Mouse (Mus musculus) CD8-positive naive resting alpha-beta T cell, adult 2 months (primary cell): Measurements from ENCODE around the gene Themis3.
"Not testable (repeated sequence)": the region's sequence is repeated elsewhere in the genome, so short reads cannot be mapped to it uniquely, and the experiment has no call there.

Source experiments
- DNase-seq, 2 experiments: peaks; one replicate each; pipeline ENCODE4 v3.0.0; 2022; ENCODE audit warnings: low read depth in 2 of 2, low spot score in 2 of 2

Themis3 gene

GRCm38 (mm10) chr17:66558404-66559317 is 35.8 kb downstream of the Themis3 start:
- DNase-seq = peak; percentile 2 to 21

- no peak for DNase-seq
Measured at GRCm38 (mm10) chr17:66552690-66553089, 41.7 kb downstream of the Themis3 start.

GRCm38 (mm10) chr17:66550486-66550885 is 43.9 kb downstream of the Themis3 start:
- no peak for DNase-seq

DNA sequence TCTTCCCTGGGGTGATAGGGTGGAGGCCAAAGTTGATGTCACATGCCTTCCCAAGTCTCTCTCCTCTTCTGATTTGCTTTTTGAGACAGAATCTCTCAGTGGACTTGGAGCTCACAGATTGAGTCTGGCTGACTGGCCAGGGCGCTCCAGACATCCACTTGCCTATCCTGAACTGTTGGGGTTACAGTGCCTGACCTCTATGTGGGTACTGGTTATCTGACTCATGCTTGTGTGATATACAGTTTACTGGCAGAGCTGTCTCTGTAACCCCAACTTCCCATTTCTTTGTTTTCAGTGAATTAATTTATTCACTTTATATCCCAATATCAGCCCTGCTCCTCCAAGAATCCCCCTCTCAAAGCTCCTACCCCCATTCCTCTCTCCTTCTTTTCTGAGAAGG is 62.1 kb downstream of the Themis3 start:
- no peak for DNase-seq

DNA sequence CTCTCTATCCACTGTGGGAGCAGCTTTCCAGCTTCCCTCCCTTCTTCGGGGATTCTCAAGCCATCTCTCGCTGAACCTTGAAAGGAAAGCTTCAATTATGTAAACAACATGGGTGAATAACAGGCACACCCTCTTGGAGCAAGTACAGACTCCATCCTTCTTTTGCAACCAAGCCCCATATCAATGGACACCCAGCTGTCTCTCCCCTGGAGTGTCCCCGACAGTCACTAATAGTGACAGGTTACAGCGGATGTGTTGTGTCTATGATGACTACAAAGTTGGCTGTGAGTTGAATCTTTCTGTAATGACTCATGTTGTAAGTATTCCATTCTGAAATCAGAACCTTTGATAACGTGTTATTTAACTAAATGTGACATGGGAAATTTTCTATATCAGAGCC is 71.0 kb downstream of the Themis3 start:
- DNase-seq = no peak

DNA sequence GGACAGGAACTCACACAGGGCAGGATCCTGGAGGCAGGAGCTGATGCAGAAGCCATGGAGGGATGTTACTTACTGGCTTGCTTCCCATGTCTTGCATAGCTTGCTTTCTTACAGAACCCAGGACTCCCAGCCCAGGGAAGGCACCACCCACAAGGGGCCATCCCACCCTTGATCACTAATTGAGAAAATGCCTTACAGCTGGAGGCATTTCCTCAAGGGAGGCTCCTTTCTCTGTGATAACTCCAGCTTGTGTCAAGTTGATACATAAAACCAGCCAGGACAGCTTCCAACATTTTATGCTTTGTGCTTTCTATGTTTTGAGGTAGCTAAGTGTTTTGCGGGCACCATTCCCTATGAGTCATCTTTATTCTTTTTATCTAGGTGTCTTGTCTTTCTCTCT is 71.8 kb downstream of the Themis3 start:
- not testable (repeated sequence) for DNase-seq

- DNase-seq = peak; percentile 83 to 85
Measured at GRCm38 (mm10) chr17:66519554-66520553, 74.6 kb downstream of the Themis3 start, which contains the start of gene Rab12. TSS of gene Rab12 (minus strand) at chr17:66519729.

- DNase-seq = peak in 1 of 2 experiments; percentile 21
Measured at GRCm38 (mm10) chr17:66518877-66519553, 75.4 kb downstream of the Themis3 start.

DNA sequence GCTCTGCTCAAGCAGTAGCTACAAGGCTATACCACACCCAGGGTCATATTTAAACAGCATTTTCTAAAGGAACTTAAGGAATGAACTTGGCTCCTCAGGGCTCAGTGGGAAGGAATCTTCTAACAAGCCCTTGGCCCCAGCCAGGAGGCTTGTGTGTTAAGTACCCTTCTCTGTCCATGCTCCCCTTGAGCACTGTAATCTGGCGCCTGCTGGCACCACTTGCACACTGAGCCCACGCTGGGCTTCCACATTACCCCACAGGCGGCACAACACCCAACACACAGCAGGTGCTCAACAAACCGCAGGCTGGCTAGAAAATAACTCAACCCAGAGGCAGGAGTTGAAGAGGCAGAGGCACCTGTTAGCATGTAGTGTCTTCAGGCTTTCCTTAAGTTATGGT is 77.5 kb downstream of the Themis3 start:
- DNase-seq = no peak

- no peak for DNase-seq
Measured at GRCm38 (mm10) chr17:66514288-66514995, 80.0 kb downstream of the Themis3 start.

- DNase-seq = no peak
Measured at GRCm38 (mm10) chr17:66512202-66512956, 82.0 kb downstream of the Themis3 start.

- DNase-seq = no peak
Measured at GRCm38 (mm10) chr17:66510221-66510683, 84.2 kb downstream of the Themis3 start.

DNA sequence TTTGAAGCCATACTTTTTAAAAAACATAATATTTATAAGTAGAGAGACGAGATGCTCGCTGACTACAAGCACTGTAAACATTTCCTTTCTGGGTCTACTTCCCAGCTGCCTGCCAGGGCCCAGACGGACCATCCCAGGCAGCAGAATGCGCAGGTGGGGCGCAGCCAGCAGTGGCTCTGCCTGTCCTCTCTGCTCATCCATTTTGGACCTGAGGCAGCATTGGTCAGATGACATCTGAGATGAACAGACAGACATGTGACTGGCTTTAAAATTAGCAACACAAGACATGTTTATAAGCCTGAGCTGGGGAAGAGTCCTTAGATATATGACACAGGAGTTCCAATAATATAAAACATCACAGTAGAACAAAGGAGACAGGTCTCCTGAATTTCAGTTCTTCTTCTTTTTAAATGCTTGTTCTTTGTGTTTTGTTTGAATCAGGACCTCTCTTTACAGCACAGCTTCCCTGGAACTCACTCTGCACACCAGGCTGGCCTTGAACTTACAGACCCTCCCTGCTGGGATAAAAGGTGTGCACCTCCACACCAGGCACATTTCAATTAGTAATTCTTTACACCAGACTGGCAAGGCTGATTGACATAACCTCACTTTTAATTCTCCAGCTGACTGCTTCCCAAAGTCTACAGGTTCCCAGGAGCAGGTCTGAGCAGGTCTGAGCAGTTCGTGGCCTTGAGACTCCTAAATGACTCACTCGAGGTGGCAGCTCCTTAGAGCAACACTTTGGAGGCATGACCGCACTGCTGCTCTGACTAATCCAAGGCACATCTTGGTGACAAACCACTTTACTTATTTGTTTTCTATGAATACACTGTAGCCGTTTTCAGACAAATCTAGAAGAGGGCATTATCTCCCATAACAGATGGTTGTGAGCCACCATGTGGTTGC is 87.1 kb downstream of the Themis3 start:
- no peak for DNase-seq

GRCm38 (mm10) chr17:66504964-66505363 is 89.5 kb downstream of the Themis3 start:
- DNase-seq = no peak
